Mouse (Mus musculus): Measurements from ENCODE around the gene Cad. TPM values are rescaled to one million over a fixed set of nuclear protein-coding genes. Genes with fewer than 3 reads are reported as not detected.

Cad gene
- total and polyA plus RNA-seq, 3 experiments: 228 to 383 (median 254) TPM

DNA sequence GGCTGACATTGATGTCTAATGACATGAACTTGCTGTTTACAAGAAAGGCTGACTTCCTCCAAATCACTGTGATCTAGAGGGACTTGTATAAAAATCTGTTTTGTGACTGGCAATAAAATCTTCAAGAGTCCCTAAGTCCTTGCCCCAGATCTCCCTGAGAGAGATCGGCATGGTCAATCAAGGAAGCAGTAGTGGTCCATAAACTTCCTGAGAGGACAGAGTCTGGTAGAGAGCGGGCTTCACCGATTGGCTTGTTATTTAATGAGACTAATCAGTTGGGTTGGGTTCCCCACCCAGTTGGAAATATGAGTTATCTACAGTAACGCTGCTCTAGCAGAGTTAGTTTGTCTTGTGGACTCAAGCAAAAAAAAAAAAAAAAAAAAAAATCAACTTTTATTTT lies 23.7 kb upstream of the Cad start:
- no peak for TF ChIP-seq GABPA (IDR thresholded peaks at IDR 0.05; ENCODE audit: low read depth, low read length)
- no peak for TF ChIP-seq EP300 (IDR thresholded peaks at IDR 0.05; ENCODE audit: low read depth in 1 of 2, low read length in 2 of 2)
- no peak for TF ChIP-seq ZKSCAN1 (IDR thresholded peaks at IDR 0.05; ENCODE audit: low read depth, low read length)
- no peak for TF ChIP-seq NRF1 (IDR thresholded peaks at IDR 0.05; ENCODE audit: insufficient read depth, low read depth, low read length, poor library complexity, severe bottlenecking)
- no peak for TF ChIP-seq TAL1 (IDR thresholded peaks at IDR 0.05; ENCODE audit: low read length)
- TF ChIP-seq BHLHE40 (IDR thresholded peaks at IDR 0.05; ENCODE audit: borderline replicate concordance, low read depth, low read length): no peak
- TF ChIP-seq MYB (IDR thresholded peaks at IDR 0.05; ENCODE audit: low read depth, low read length): no peak
- TF ChIP-seq MAFK (IDR thresholded peaks at IDR 0.05; ENCODE audit: borderline replicate concordance, low read depth, low read length): no peak
- TF ChIP-seq GATA1 (IDR thresholded peaks at IDR 0.05; ENCODE audit: low read depth, low read length): no peak
- no peak for TF ChIP-seq ETS1 (IDR thresholded peaks at IDR 0.05; ENCODE audit: low read depth, low read length)
- TF ChIP-seq POLR2A (IDR thresholded peaks at IDR 0.05; ENCODE audit: control insufficient read depth in 1 of 2, insufficient read depth in 1 of 2, low read depth in 1 of 2, low read length in 2 of 2, poor library complexity in 1 of 2): no peak
- TF ChIP-seq UBTF (IDR thresholded peaks at IDR 0.05; ENCODE audit: borderline replicate concordance, insufficient read depth, low read depth, low read length): no peak
- no peak for TF ChIP-seq USF2 (IDR thresholded peaks at IDR 0.05; ENCODE audit: borderline replicate concordance in 1 of 2, insufficient read depth in 1 of 2, low read depth in 1 of 2, low read length in 2 of 2)
- TF ChIP-seq CTCF (IDR thresholded peaks at IDR 0.05 in 2 of 3, conservative IDR thresholded peaks at IDR 0.05 in 1 of 3; ENCODE audit: control insufficient read depth in 1 of 3, insufficient read depth in 1 of 3, low read depth in 2 of 3, low read length in 3 of 3, poor library complexity in 1 of 3, severe bottlenecking in 1 of 3): no peak
- no peak for TF ChIP-seq ELF1 (IDR thresholded peaks at IDR 0.05; ENCODE audit: low read depth, low read length)
- TF ChIP-seq MAZ (IDR thresholded peaks at IDR 0.05; ENCODE audit: low read depth, low read length): no peak
- no peak for TF ChIP-seq SMC3 (IDR thresholded peaks at IDR 0.05; ENCODE audit: low read depth, low read length)
- no peak for TF ChIP-seq NELFE (IDR thresholded peaks at IDR 0.05; ENCODE audit: low read depth, low read length)
- no peak for TF ChIP-seq HCFC1 (IDR thresholded peaks at IDR 0.05; ENCODE audit: low read depth, low read length)
- no peaks in the 10 kb centered on the region for H3K9me3 ChIP-seq (replicated peaks; ENCODE audit: insufficient read depth, low read length)
- no peak overlapping the region for H3K9ac ChIP-seq (ENCODE audit: control insufficient read depth, low read depth, low read length, poor library complexity, severe bottlenecking)
- no peaks in the 10 kb centered on the region for H3K4me1 ChIP-seq (ENCODE audit: control insufficient read depth in 1 of 2, insufficient read depth in 2 of 2, low read length in 2 of 2)
- H3K27ac ChIP-seq (ENCODE audit: control insufficient read depth, low read depth, low read length): no peak overlapping the region
- H3K79me2 ChIP-seq (ENCODE audit: control insufficient read depth, insufficient read depth, low read length, poor library complexity): no peaks in the 10 kb centered on the region
- peaks cover 2 to 3% of the 10 kb centered on the region in 2 experiments; a peak in 3 of 4 replicates for H3K27me3 ChIP-seq (ENCODE audit: control insufficient read depth in 1 of 2, insufficient read depth in 2 of 2, low read length in 2 of 2)
- DNase-seq (ENCODE audit: low read depth, low spot score): no peak
- 0 out of 4 replicates have a peak, but pooled peaks cover 0 to under 1% of the 10 kb centered on the region in 2 experiments for H3K36me3 ChIP-seq (ENCODE audit: control insufficient read depth in 1 of 2, insufficient read depth in 2 of 2, low read length in 2 of 2)
- H3K4me3 ChIP-seq (ENCODE audit: control insufficient read depth in 1 of 2, insufficient read depth in 1 of 2, low read depth in 2 of 2, low read length in 2 of 2): no peak overlapping the region

DNA sequence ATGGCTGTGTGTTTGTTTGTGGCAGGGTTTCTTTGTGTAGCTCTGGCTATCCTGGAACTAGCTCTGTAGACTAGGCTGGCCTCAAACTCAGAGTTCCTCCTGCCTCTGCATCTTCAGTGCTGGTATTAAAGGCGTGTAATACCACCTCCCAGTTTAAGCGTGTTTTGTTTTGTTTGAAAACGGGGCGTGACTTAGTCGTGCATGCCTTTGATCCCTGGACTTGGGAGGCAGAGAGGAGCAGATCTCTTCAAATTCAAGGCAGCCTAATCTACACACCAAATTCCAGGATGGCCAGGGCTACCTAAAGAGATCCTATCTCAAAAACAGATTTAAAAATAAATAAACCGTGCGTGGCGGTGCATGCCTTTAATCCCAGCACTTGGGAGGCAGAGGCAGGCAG lies 23.1 kb upstream of the Cad start:
- 0 out of 4 replicates have a peak, but pooled peaks cover 0 to 2% of the 10 kb centered on the region in 2 experiments for H3K36me3 ChIP-seq (ENCODE audit: control insufficient read depth in 1 of 2, insufficient read depth in 2 of 2, low read length in 2 of 2)
- no peak for TF ChIP-seq RAD21 (IDR thresholded peaks at IDR 0.05; ENCODE audit: low read depth, low read length)
- no peak for TF ChIP-seq TBP (IDR thresholded peaks at IDR 0.05; ENCODE audit: low read depth, low read length)
- TF ChIP-seq HCFC1 (IDR thresholded peaks at IDR 0.05; ENCODE audit: low read depth, low read length): no peak
- TF ChIP-seq ZKSCAN1 (IDR thresholded peaks at IDR 0.05; ENCODE audit: low read depth, low read length): no peak
- TF ChIP-seq MAZ (IDR thresholded peaks at IDR 0.05; ENCODE audit: low read depth, low read length): no peak
- no peak for TF ChIP-seq CHD2 (IDR thresholded peaks at IDR 0.05; ENCODE audit: low read length)
- no peak for TF ChIP-seq KAT2A (conservative IDR thresholded peaks at IDR 0.05; ENCODE audit: low read depth, low read length)
- TF ChIP-seq RCOR1 (IDR thresholded peaks at IDR 0.05; ENCODE audit: low read depth, low read length): no peak
- TF ChIP-seq MEF2A (IDR thresholded peaks at IDR 0.05; ENCODE audit: extremely low read depth, insufficient replicate concordance, low read depth, low read length, poor library complexity, severe bottlenecking): no peak
- TF ChIP-seq CHD1 (IDR thresholded peaks at IDR 0.05; ENCODE audit: low read depth, low read length): no peak
- TF ChIP-seq ZMIZ1 (IDR thresholded peaks at IDR 0.05; ENCODE audit: low read depth, low read length): no peak
- no peak for TF ChIP-seq E2F4 (IDR thresholded peaks at IDR 0.05; ENCODE audit: borderline replicate concordance, low read depth, low read length)
- TF ChIP-seq UBTF (IDR thresholded peaks at IDR 0.05; ENCODE audit: borderline replicate concordance, insufficient read depth, low read depth, low read length): no peak
- TF ChIP-seq ETS1 (IDR thresholded peaks at IDR 0.05; ENCODE audit: low read depth, low read length): no peak
- no peak for TF ChIP-seq MAX (IDR thresholded peaks at IDR 0.05; ENCODE audit: low read length)
- TF ChIP-seq TCF12 (IDR thresholded peaks at IDR 0.05; ENCODE audit: low read depth, low read length): no peak
- TF ChIP-seq JUND (IDR thresholded peaks at IDR 0.05; ENCODE audit: low read depth, low read length): no peak
- TF ChIP-seq ELF1 (IDR thresholded peaks at IDR 0.05; ENCODE audit: low read depth, low read length): no peak

More for the DNA sequence above, 23.1 kb upstream of the Cad start:
- no peaks in the 10 kb centered on the region for H3K79me2 ChIP-seq (ENCODE audit: control insufficient read depth, insufficient read depth, low read length, poor library complexity)
- no peak overlapping the region for H3K27ac ChIP-seq (ENCODE audit: control insufficient read depth, low read depth, low read length)
- H3K4me1 ChIP-seq (ENCODE audit: control insufficient read depth in 1 of 2, insufficient read depth in 2 of 2, low read length in 2 of 2): no peaks in the 10 kb centered on the region
- H3K27me3 ChIP-seq (ENCODE audit: control insufficient read depth in 1 of 2, insufficient read depth in 2 of 2, low read length in 2 of 2): peaks cover 2 to 3% of the 10 kb centered on the region in 2 experiments; a peak in 3 of 4 replicates
- H3K9ac ChIP-seq (ENCODE audit: control insufficient read depth, low read depth, low read length, poor library complexity, severe bottlenecking): no peak overlapping the region
- no peak for DNase-seq (ENCODE audit: low read depth, low spot score)
- H3K9me3 ChIP-seq (replicated peaks; ENCODE audit: insufficient read depth, low read length): no peaks in the 10 kb centered on the region
- H3K4me3 ChIP-seq (ENCODE audit: control insufficient read depth in 1 of 2, insufficient read depth in 1 of 2, low read depth in 2 of 2, low read length in 2 of 2): no peak overlapping the region
